Mouse (Mus musculus): ENCODE data around the gene Rps6kb1.
"Not testable (repeated sequence)": the region's sequence is repeated elsewhere in the genome, so short reads cannot be mapped to it uniquely, and the experiment has no call there.

Rps6kb1 gene

DNA sequence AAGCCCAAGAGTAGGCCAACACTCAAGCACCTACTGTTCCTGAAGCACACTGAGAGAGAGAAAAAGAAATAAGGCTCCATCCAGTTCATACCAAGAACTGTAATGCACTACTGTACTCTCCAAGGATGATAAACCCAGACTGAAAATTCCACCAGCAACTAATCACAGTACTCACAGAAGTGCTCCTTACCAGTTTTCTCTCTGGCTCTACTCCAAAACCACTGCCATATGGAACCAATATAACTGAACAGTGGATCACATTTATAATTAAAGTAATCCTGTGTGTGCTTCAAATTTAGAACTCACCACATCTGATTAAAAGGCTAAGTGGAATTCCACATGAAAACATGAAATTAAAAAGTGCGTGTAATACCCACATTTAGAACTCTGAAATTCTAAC, 1.8 kb downstream of the Rps6kb1 start:
- no peak for DNase-seq (ENCODE audit: low spot score in 2 of 2)

DNA sequence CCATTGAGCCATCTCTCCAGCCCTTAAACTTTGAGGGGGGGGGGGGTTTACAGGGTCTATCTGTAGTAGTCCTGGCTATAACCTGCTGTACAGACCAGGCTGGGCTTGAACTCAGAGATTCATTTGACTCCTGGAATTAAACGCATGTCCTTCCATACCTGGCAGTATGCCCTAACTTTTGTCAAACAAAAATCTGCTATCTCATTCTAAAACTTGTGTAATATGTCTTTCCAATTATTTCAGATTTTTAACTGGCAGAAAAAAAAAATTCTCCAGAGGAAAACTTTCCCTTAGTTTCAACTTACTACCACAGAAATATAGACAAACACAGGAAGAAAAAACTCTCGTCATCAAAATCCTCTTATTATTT, 4.1 kb downstream of the Rps6kb1 start:
- no peak for DNase-seq (ENCODE audit: low spot score in 2 of 2)

GRCm38 (mm10) chr11:86539716-86540475, 4.7 kb downstream of the Rps6kb1 start:
- no peak for DNase-seq (ENCODE audit: low spot score in 2 of 2)

GRCm38 (mm10) chr11:86538786-86539185, 5.8 kb downstream of the Rps6kb1 start:
- DNase-seq (ENCODE audit: low spot score in 2 of 2): no peak

GRCm38 (mm10) chr11:86534201-86534910, 10.2 kb downstream of the Rps6kb1 start:
- no peak for DNase-seq (ENCODE audit: low spot score in 2 of 2)

- DNase-seq (ENCODE audit: low spot score in 2 of 2): not testable (repeated sequence)
Observed at GRCm38 (mm10) chr11:86533302-86533701, 11.3 kb downstream of the Rps6kb1 start.

- DNase-seq (ENCODE audit: low spot score in 2 of 2): no peak
Observed at GRCm38 (mm10) chr11:86532834-86533233, 11.8 kb downstream of the Rps6kb1 start.

DNA sequence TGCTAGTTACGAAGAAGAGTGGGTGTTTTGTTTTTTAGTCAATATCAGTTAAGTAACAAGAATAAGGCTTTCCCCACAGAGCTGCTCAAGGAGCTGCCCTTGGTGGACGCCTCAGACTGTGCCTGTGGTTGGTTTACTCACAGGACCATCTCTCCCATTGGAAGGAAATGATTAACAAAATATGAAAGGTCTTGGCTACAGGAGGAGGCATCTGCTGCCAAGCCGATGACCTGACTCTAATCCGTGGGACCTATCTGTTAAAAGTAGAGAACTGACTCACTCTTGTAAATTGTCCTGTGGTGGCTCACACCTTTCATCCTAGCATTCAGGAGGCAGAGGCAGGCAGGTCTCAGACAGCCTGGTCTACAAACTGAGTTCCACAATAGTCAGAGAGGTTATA, 17.1 kb downstream of the Rps6kb1 start:
- no peak for DNase-seq (ENCODE audit: low spot score in 2 of 2)

DNA sequence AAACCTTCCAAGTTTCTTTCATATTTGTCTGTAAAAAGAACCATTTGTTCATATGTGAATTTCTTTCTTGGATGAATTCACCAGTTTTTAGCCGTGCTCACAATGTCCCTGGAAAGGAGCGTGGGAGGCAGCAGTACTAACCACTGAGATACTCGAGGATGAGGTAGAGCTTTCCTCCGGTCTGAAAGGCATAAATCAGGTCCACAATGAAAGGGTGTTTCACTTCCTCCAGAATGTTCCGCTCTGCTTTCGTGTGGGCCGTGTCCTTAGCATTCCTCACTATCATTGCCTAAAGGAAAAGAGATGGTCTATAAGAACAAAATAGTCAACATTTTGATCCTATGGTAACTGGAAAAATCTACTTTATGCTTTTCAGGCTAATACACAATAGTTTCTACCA, 24.9 kb downstream of the Rps6kb1 start:
- DNase-seq (ENCODE audit: low spot score in 2 of 2): no peak

GRCm38 (mm10) chr11:86517229-86517628, 27.4 kb downstream of the Rps6kb1 start:
- DNase-seq (ENCODE audit: low spot score in 2 of 2): no peak

DNA sequence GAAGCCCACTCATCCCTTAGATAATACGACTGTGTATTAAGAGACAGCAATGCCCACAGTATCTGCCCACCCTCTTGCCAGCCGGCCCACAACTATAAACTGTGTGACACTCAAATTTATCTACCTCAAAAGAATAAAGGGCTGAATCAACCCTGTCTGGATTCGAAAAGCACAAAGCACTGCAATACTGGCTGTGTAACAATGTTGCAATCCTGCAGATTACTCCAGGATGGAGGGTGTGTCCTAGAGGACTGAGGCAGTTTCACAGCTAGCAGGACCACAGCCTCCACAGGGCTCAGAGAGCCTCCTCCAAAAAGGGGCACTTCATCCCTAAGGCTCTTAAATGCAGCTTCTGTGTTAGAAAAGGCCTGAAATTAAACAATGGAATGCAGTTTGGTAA, 28.0 kb downstream of the Rps6kb1 start:
- no peak for DNase-seq (ENCODE audit: low spot score in 2 of 2)

GRCm38 (mm10) chr11:86507991-86508390, 36.6 kb downstream of the Rps6kb1 start:
- no peak for DNase-seq (ENCODE audit: low spot score in 2 of 2)

DNA sequence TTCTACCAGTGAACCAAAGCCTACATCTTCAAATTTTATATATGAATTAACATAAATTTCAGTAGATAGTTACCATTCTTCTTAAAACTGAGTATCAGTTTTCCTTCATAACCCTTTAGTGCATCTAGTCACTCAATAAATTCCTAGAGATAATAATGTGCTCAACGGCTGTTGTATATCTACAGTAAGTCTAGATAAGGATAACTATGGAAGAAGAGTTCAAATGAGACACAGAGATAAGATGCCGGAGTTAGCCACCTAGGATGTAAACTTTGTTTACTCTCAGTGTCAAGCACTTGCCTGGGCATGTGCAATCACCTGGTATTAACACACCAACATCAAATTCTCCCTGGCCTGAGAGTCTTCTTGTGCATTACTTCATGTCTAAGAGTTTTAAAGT, 37.3 kb downstream of the Rps6kb1 start:
- no peak for DNase-seq (ENCODE audit: low spot score in 2 of 2)

DNA sequence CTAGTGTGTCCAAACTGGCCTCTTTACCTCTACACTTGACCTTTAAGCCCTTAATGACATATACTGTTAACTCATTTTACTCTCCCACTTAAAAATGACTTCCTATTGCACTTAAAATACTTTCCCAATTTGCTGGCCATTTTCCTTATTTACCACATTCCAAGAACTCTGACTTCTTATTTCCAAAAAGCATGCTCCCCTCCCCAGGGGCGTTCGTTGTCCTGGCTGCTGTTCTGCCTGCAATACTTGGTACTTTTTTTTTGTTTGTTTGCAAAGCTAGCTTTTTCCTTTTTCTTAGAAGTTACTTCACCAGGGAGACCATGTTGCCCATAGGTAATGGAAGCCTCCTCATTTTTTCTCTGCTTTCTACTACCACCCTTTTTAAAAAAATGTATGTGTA, 41.5 kb downstream of the Rps6kb1 start:
- DNase-seq (ENCODE audit: low spot score in 2 of 2): no peak

DNA sequence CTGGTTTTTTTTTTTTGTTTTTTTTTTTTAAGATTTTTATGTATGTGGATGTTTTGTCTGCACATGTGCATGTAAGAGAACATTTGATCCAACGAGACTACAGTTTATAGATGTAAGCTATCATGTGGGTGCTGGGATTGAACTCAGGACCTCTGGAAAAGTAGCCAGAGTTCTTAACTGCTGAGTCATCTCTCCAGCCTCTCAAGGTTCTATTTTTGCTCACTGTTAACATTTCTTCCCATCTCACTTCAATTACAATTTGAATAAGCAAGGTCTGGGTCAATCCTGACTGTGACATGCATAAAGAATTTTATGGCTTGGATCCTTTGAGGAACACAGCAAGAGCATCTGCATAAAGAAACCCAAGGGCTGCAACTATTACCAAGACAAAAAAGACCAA, 43.8 kb downstream of the Rps6kb1 start:
- no peak for DNase-seq (ENCODE audit: low spot score in 2 of 2)

DNA sequence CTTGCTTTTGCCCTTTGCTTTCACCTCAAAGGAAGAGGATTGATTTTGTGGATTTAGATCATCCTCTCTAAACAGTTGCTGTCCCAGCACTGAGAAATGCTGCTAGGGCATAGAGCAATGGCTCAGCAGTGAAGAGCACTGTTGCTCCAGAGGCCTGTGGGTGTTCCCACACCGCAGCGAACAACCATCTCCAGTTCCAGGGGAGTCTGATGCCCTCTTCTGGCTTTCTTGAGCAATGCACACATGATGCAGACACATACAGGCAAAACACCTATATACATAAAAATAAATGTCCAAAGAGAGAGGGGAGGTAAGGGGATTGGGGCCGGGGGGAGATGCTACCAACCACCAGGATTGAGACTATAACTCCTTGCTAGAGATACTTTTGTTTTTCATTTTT, 46.7 kb downstream of the Rps6kb1 start:
- no peak for DNase-seq (ENCODE audit: low spot score in 2 of 2)

DNA sequence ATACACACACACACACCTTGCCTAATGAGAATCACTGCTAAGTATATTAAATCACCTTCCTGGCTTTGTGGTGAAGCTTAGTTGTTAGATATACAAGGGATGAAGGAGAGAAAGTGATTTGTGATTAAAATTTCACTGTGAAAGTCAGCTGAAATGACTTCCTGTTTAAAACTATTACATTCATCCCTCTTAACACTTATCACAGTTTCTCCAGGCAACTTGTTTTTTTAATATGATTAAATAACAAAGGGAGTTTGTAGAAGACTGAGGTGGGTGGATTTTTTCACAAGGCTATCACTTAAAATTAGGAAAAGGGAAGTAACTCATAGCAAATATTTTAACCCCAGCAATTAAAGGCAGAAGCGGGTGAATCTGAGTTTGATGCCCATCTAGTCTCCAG, 47.2 kb downstream of the Rps6kb1 start:
- no peak for DNase-seq (ENCODE audit: low spot score in 2 of 2)

GRCm38 (mm10) chr11:86490782-86491181, 53.8 kb downstream of the Rps6kb1 start:
- DNase-seq (ENCODE audit: low spot score in 2 of 2): no peak

DNA sequence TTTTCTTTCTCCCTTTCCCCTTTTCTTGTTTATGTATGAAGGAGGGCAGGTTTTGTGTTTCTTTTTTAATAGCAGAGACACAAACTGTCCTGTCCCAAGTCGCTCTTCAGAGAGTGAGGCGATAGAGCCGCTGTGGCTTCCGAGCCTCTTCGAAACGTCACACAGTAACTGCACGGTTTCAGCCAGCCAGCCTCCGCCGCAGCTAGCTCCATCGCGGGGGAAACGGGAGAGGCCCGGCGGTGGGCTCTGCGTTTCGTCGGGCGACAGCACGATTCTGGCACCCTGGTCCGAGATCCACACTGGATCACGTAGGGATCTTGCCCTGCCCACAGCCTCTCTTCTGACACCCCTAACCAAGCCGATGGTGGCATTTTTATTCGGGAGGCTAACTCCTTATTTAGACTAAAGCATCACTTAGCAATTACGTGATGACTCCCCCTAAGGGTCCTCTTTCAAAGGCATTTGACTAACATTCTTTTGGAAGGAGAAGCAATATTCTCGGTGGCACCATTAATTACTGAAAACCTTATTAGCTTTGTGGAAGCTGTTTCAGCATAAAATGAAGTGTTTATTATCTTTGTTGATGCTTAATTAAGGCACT, 59.6 kb downstream of the Rps6kb1 start:
- peak in 1 of 2 experiments; percentile 44 for DNase-seq (ENCODE audit: low spot score in 2 of 2)

GRCm38 (mm10) chr11:86484101-86484868, 60.3 kb downstream of the Rps6kb1 start, which contains the start of gene Rnft1:
Gene Rnft1, plus strand, starts transcription at chr11:86484657.
- DNase-seq (ENCODE audit: low spot score in 2 of 2): peak; percentile 98 to 99

GRCm38 (mm10) chr11:86473576-86473975, 71.0 kb downstream of the Rps6kb1 start:
- DNase-seq (ENCODE audit: low spot score in 2 of 2): no peak

GRCm38 (mm10) chr11:86472771-86473171, 71.8 kb downstream of the Rps6kb1 start:
- DNase-seq (ENCODE audit: low spot score in 2 of 2): no peak
